Mouse (Mus musculus): ENCODE data around the gene Ythdf1. TPM values are rescaled to one million over a fixed set of nuclear protein-coding genes. Genes with fewer than 3 reads are reported as not detected.

Ythdf1 gene
- 21.9 TPM for polyA plus RNA-seq (2014; fragmentation: Illumina TruSeq; extraction: RNeasy Lipid Tissue Mini Kit (QIAGEN cat#74804); ENCODE audit: insufficient read depth, low read depth, low replicate concordance)

DNA sequence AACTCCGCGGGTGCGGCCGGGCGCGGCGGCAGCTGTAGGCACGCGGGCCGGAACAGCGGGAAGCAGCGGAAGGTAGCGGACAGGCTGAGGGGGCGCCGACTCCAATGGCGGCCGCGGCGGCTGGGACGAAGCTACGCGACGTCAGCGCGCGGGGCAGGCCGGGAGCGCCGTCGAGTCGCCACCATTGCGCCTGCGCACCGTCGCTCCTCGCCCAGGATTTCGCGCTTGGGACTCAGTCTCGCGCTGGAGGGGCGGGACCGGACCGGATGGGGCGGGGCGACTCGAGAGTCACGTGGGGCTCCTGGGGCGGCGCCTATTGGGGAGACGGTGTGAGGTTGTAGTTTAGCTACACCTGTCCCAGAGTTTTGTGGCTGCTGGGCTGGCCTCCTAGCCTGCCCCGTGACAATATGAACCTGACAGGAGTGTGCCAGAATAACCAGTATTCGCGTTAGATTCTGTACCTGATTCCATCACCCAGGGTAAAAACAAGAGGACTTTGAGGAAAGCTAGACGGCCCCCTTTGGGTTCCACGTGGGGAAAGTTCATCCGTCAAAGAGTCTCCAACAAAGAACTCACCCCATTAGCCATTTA lies at the start of gene Ythdf1:
Ythdf1 (minus strand) TSS at position 140 of the 591 bp plus-strand sequence.

DNA sequence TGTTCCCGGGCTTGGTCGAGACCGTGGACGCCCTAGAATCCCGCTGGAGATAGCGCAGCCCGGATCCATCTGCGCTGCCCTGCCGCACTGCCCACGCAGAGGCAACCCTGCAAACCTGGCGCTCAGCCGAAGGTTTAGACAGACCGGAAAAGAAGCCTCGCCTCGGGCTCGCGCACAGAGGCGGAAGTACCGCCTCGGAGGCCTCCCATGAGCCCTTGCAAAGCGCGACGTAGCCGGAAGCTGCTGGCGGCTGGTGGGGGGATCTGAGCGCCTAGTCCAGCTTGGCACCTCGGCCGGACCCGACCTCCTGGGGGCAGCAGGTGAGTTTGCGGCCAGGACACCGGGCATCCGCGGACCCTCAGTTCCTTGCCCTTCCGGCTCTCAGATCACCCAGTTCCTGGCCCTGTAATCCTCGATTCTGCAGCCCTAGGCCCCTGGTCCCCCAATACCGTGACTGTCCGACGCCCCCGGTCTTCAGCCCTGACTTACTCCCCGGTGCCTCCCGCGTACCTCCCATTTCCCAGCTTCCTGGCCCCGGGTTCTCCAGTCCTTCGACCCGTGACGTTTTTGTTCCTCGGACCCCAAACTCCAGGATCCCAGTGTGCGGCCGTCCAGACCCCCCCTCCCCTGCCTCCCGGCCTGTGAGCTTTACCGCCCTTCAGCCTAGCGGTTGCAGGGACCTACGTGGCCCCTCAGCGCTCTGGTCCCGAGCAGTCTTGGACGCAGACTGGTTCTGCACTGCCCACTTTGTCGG lies 46.4 kb upstream of the Ythdf1 start, which contains the start of gene Arfgap1:
Arfgap1 (plus strand) TSS at position 216 of the 754 bp plus-strand sequence.

DNA sequence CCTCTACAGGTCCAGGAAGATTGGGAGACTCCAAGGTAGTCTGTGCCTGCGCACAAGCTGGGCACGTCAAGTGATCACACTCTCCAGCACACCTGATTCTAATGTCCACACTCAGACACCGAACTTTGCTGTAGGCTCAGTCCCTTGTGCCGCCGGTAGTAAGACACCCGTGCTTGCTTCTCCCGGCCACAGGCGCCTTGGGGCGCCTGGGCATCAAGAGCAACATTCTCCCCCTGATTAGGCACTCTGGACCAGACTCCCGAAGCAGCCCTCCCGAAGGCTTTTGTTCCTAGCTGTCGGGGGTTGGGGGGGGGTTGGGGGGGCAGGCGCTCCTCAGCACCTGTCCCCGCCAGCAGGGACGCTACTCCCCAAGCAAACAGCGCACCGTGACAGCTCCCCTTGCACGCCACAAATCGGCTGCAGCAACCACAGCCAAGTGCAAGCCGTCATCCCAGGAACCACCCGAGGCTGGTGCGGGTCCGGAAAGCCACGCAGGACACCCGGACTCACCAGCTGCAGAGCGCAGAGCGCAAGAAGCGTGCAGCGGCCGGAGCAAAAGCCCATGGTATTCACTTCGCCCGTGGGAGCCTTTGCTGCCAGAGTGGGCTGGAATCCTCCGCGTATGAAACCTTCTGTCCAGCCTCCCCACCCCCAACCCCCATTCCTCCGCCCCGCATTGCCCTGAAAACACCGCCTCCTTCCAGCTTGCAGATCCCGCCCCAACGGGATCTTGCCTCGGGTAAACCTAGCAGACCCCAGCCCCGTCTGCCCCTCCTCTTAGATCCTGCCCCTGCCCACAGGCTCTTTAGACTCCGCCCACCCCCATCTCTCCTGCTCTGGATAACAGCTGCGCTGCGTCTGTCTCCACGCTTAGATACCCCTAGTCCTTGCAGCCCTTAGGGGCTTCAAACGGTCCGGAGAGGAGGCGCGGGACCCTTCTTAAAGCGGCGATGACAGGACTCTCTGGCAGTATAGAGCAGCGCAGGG lies 33.6 kb upstream of the Ythdf1 start, which contains the start of gene Nkain4:
Nkain4 (minus strand) TSS at position 639 of the 987 bp plus-strand sequence.

DNA sequence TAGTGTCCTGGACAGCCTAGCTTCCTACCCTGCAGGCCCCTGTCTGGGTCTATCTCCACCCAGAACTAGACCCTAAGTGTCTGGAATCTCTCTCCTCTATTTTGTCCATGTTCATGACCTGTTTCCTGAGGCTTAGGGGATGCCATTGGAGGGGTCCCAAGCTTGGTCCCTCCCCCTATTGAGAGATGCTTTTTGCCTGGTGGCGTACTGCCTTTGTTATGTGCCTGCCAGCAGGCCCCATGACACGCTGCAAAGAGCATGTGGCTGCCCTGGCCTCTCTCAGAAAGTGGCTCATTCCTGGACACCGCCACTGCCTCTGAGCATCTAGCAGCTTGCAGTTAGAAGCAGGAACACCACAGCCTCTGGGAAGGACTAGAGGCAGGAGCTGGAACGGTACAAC lies 8.0 kb upstream of the Ythdf1 start, which contains the start of gene Birc7:
Birc7 (plus strand) TSS at position 301 of the 400 bp plus-strand sequence.

Other genes with a start within 250 kb of the Ythdf1 start
- gene Dido1, start 210.9 kb downstream of the Ythdf1 start, polyA plus RNA-seq (2014; fragmentation: Illumina TruSeq; extraction: RNeasy Lipid Tissue Mini Kit (QIAGEN cat#74804); ENCODE audit: insufficient read depth, low read depth, low replicate concordance): 6.5 TPM
- gene Gid8, start 210.8 kb downstream of the Ythdf1 start, polyA plus RNA-seq (2014; fragmentation: Illumina TruSeq; extraction: RNeasy Lipid Tissue Mini Kit (QIAGEN cat#74804); ENCODE audit: insufficient read depth, low read depth, low replicate concordance): 32.2 TPM
- 2.8 TPM for gene Slc17a9, start 195.7 kb downstream of the Ythdf1 start, polyA plus RNA-seq (2014; fragmentation: Illumina TruSeq; extraction: RNeasy Lipid Tissue Mini Kit (QIAGEN cat#74804); ENCODE audit: insufficient read depth, low read depth, low replicate concordance)
- not detected for gene Bhlhe23, start 144.0 kb downstream of the Ythdf1 start, polyA plus RNA-seq (2014; fragmentation: Illumina TruSeq; extraction: RNeasy Lipid Tissue Mini Kit (QIAGEN cat#74804); ENCODE audit: insufficient read depth, low read depth, low replicate concordance)
- not detected for gene Birc7, start 8.1 kb upstream of the Ythdf1 start, polyA plus RNA-seq (2014; fragmentation: Illumina TruSeq; extraction: RNeasy Lipid Tissue Mini Kit (QIAGEN cat#74804); ENCODE audit: insufficient read depth, low read depth, low replicate concordance)
- gene Nkain4, start 33.8 kb upstream of the Ythdf1 start, polyA plus RNA-seq (2014; fragmentation: Illumina TruSeq; extraction: RNeasy Lipid Tissue Mini Kit (QIAGEN cat#74804); ENCODE audit: insufficient read depth, low read depth, low replicate concordance): 70.8 TPM
- 21.3 TPM for gene Arfgap1, start 46.3 kb upstream of the Ythdf1 start, polyA plus RNA-seq (2014; fragmentation: Illumina TruSeq; extraction: RNeasy Lipid Tissue Mini Kit (QIAGEN cat#74804); ENCODE audit: insufficient read depth, low read depth, low replicate concordance)
- 1.0 TPM for gene Col20a1, start 65.6 kb upstream of the Ythdf1 start, polyA plus RNA-seq (2014; fragmentation: Illumina TruSeq; extraction: RNeasy Lipid Tissue Mini Kit (QIAGEN cat#74804); ENCODE audit: insufficient read depth, low read depth, low replicate concordance)
- not detected for gene Chrna4, start 122.6 kb upstream of the Ythdf1 start, polyA plus RNA-seq (2014; fragmentation: Illumina TruSeq; extraction: RNeasy Lipid Tissue Mini Kit (QIAGEN cat#74804); ENCODE audit: insufficient read depth, low read depth, low replicate concordance)
- gene Kcnq2, start 214.4 kb upstream of the Ythdf1 start, polyA plus RNA-seq (2014; fragmentation: Illumina TruSeq; extraction: RNeasy Lipid Tissue Mini Kit (QIAGEN cat#74804); ENCODE audit: insufficient read depth, low read depth, low replicate concordance): not detected
- gene Eef1a2, start 236.1 kb upstream of the Ythdf1 start, polyA plus RNA-seq (2014; fragmentation: Illumina TruSeq; extraction: RNeasy Lipid Tissue Mini Kit (QIAGEN cat#74804); ENCODE audit: insufficient read depth, low read depth, low replicate concordance): 7.4 TPM

Data from lung, adult 10 weeks (tissue).